Mouse (Mus musculus) embryonic facial prominence, embryonic 13.5 days (tissue): ENCODE measurements around the gene Mdfic. TPM values are rescaled to one million over a fixed set of nuclear protein-coding genes. Genes with fewer than 3 reads are reported as not detected.

Source experiments
- ATAC-seq: fragments of 200-750 bp; cut with Nextera tagmentation; 2 replicates; pipeline ENCODE4 v1.8.0; 2017; ENCODE audit warnings: low read depth; ENCODE audit not compliant: insufficient number of reproducible peaks, insufficient read depth, low FRiP score, low TSS enrichment
- H3K27ac ChIP-seq: fragments of 300-500 bp; sonication (generic); 2 replicates; pipeline ENCODE4 v1.5.1; 2015; ENCODE audit warnings: moderate library complexity, mild to moderate bottlenecking, inconsistent platforms
- H3K27me3 ChIP-seq: fragments of 300-500 bp; sonication (generic); 2 replicates; pipeline ENCODE4 v1.6.1; 2015; ENCODE audit warnings: mild to moderate bottlenecking, inconsistent platforms
- H3K36me3 ChIP-seq: fragments of 300-500 bp; sonication (generic); 2 replicates; pipeline ENCODE4 v1.6.1; 2015; ENCODE audit warnings: mild to moderate bottlenecking, inconsistent platforms
- H3K4me1 ChIP-seq: fragments of 300-500 bp; sonication (generic); 2 replicates; pipeline ENCODE4 v1.6.1; 2015; ENCODE audit warnings: inconsistent platforms
- H3K4me2 ChIP-seq: fragments of 300-500 bp; sonication (generic); 2 replicates; pipeline ENCODE4 v1.6.1; 2015; ENCODE audit warnings: moderate library complexity, mild to moderate bottlenecking, inconsistent platforms
- H3K4me3 ChIP-seq: fragments of 300-500 bp; sonication (generic); 2 replicates; pipeline ENCODE4 v1.5.1; 2015; ENCODE audit warnings: mild to moderate bottlenecking, inconsistent platforms
- H3K9ac ChIP-seq: fragments of 300-500 bp; sonication (generic); 2 replicates; pipeline ENCODE4 v1.6.1; 2015; ENCODE audit warnings: mild to moderate bottlenecking, inconsistent platforms
- H3K9me3 ChIP-seq: fragments of 300-500 bp; sonication (generic); 2 replicates; pipeline ENCODE4 v1.6.1; 2016; ENCODE audit warnings: inconsistent platforms
- WGBS: fragments of 180-500 bp; shearing (Covaris S2); methylation state at CpG from one replicate; pipeline ENCODE4 v1.1.7; 2015; ENCODE audit warnings: mixed read lengths; 5-methylcytosine and 5-hydroxymethylcytosine counted together
- polyA plus RNA-seq: library from polyadenylated mRNA; unstranded; fragments of >200 nt; fragmentation: Nextera tagmentation; extraction: Ambion mirVana; gene quantifications from 2 replicates; pipeline ENCODE4 v1.2.1, GENCODE M21; 2015

The Mdfic gene
- polyA plus RNA-seq, 1 experiment from 2014 or later: 7.1 TPM

DNA sequence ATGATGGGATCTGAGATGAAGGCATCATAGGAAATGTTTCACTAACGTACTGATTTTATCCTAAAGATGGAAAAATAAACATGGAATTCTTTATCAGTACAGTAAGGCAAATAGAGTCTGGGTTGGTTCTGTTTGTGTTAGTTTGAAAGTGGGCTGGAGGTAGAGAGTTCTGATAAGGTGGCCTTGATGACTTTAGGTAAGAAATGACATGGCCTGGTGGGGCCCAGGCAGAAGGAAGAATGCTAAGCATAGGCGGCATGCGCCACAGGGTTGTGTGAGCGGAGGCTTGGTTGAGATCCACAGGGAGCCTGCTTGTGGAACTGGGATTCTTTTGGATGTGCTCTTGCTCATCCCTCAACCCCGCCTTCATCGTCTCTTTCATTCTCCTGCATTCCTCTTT lies 40.3 kb downstream of the Mdfic start:
- H3K4me3 ChIP-seq: no peak overlapping the region
- no peaks in the 10 kb centered on the region for H3K4me1 ChIP-seq
- ATAC-seq: no peak
- no peaks in the 10 kb centered on the region for H3K27me3 ChIP-seq
- 81% methylated on average over 6 of the region's 6 CpGs for WGBS
- H3K36me3 ChIP-seq: no peaks in the 10 kb centered on the region
- H3K9ac ChIP-seq: no peak overlapping the region
- H3K9me3 ChIP-seq: no peaks in the 10 kb centered on the region
- no peak overlapping the region for H3K27ac ChIP-seq
- no peak overlapping the region for H3K4me2 ChIP-seq

GRCm38 (mm10) chr6:15764039-15764438 lies 43.6 kb downstream of the Mdfic start:
- Histone ChIP-seq H3K4me2 (no peak overlapping the region), H3K27me3 (no peaks in the 10 kb centered on the region), H3K4me1 (no peaks in the 10 kb centered on the region), H3K27ac (no peak overlapping the region), H3K9me3 (no peaks in the 10 kb centered on the region), H3K36me3 (no peaks in the 10 kb centered on the region), H3K9ac (no peak overlapping the region), H3K4me3 (no peak overlapping the region)
- no peak for ATAC-seq
- WGBS: 39% methylated on average over 7 of the region's 7 CpGs

- H3K9me3 ChIP-seq: no peaks in the 10 kb centered on the region
- H3K4me2 ChIP-seq: no peak overlapping the region
- H3K4me1 ChIP-seq: no peaks in the 10 kb centered on the region
- ATAC-seq: no peak
- H3K4me3 ChIP-seq: no peak overlapping the region
- no peak overlapping the region for H3K9ac ChIP-seq
- no peaks in the 10 kb centered on the region for H3K27me3 ChIP-seq
- H3K36me3 ChIP-seq: peaks cover 10% of the 10 kb centered on the region; the same call in 1 of the 2 replicates
- WGBS: 82% methylated on average over 6 of the region's 6 CpGs
- H3K27ac ChIP-seq: no peak overlapping the region
These were observed 47.0 kb downstream of the Mdfic start for GRCm38 (mm10) chr6:15767460-15767859.

GRCm38 (mm10) chr6:15770128-15770527 lies 49.7 kb downstream of the Mdfic start:
- H3K27ac ChIP-seq: no peak overlapping the region
- no peak for ATAC-seq
- H3K27me3 ChIP-seq: no peaks in the 10 kb centered on the region
- H3K9ac ChIP-seq: no peak overlapping the region
- no peak overlapping the region for H3K4me2 ChIP-seq
- 78% methylated on average over 8 of the region's 8 CpGs for WGBS
- H3K36me3 ChIP-seq: peaks cover 10% of the 10 kb centered on the region; the same call in 1 of the 2 replicates
- no peaks in the 10 kb centered on the region for H3K9me3 ChIP-seq
- H3K4me3 ChIP-seq: no peak overlapping the region
- H3K4me1 ChIP-seq: no peaks in the 10 kb centered on the region

- no peak for ATAC-seq
- Histone ChIP-seq H3K4me3 (no peak overlapping the region), H3K36me3 (0 out of 2 replicates have a peak, but pooled peaks cover 3% of the 10 kb centered on the region), H3K4me1 (no peaks in the 10 kb centered on the region), H3K27me3 (no peaks in the 10 kb centered on the region), H3K4me2 (no peak overlapping the region), H3K27ac (no peak overlapping the region), H3K9ac (no peak overlapping the region), H3K9me3 (no peaks in the 10 kb centered on the region)
- WGBS: 87% methylated on average over 3 of the region's 3 CpGs
These were observed 56.6 kb downstream of the Mdfic start for GRCm38 (mm10) chr6:15777070-15777469.

DNA sequence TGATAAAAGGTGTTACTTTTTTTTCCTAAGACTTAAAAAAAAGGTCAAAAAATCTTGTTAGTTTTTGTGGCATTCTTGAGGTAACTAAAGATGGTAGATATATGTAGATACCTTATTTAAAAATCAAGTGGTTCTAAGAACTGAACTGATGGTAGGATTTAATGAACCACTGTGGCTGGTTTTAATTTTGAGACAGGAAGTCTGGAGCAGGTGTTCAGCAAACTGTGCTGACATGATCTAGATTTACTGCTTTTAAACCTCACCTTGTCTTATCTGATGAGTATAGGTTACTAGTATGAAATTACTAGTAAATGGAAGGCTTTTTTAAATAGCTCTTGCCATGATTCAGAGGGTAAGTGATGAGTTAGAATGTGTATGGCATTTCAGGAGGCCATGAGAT lies 59.7 kb downstream of the Mdfic start:
- Histone ChIP-seq H3K4me1 (no peaks in the 10 kb centered on the region), H3K9me3 (no peaks in the 10 kb centered on the region), H3K27ac (no peak overlapping the region), H3K4me2 (no peak overlapping the region), H3K9ac (no peak overlapping the region), H3K27me3 (no peaks in the 10 kb centered on the region), H3K4me3 (no peak overlapping the region), H3K36me3 (0 out of 2 replicates have a peak, but pooled peaks cover 3% of the 10 kb centered on the region)
- ATAC-seq: no peak

- WGBS: 93% methylated on average over 2 of the region's 2 CpGs
- no peak overlapping the region for H3K4me3 ChIP-seq
These were observed 60.2 kb downstream of the Mdfic start for GRCm38 (mm10) chr6:15780688-15781087.

DNA sequence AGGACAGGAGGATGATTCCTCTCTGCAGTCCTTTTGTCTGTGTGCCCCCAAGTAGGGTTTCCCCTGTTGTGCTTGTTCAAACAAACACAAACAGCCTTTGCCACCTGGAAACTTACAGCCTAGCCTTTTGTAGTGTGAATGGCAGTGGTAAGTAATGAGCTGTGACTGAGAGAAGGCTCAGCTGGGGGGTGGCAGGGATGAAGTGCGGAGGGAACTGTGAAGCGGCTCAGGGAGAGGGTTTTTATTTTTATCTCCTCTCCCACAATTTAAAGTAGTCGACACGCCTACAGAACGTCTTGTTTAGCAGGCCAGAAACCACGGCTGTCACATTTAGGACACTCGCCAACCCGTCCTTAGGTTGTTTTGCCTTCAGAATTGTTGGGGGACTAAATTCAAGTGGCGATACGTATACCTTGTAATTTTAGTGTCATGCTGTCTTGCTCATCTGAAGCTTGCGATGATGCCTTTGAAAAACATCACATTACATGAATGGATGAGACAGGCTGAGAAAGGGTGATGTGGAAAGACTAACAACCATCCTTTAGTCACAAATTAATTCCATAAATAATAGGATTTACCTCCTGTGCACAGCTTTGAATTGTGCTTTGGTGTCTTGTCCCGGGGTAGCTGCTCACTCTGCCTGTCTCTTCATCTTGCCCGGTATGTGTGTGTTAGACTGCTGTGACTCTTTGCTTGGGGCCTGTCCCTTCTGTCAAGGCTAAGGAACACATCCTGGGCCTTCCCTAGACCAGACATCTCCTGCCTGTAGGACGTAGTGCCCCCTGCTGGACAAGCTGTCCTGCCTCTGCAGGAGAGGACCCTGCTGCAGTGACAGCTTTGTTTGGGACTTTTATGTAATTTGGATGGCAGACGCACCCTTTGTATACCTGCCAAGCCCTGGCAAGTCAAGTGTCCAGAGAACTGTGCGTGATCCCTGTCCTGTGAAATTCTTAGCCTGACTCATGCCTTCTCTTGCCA lies 69.4 kb downstream of the Mdfic start:
- no peak overlapping the region for H3K27ac ChIP-seq
- WGBS: 38% methylated on average over 16 of the region's 16 CpGs
- ATAC-seq: no peak

More at GRCm38 (mm10) chr6:15780688-15781087, 60.2 kb downstream of the Mdfic start:
- H3K4me1 ChIP-seq: no peaks in the 10 kb centered on the region
- H3K27me3 ChIP-seq: no peaks in the 10 kb centered on the region
- 0 out of 2 replicates have a peak, but pooled peaks cover under 1% of the 10 kb centered on the region for H3K36me3 ChIP-seq
- H3K9me3 ChIP-seq: no peaks in the 10 kb centered on the region
- no peak for ATAC-seq
- no peak overlapping the region for H3K4me2 ChIP-seq
- H3K9ac ChIP-seq: no peak overlapping the region
- H3K27ac ChIP-seq: no peak overlapping the region

GRCm38 (mm10) chr6:15792680-15793601 lies 72.5 kb downstream of the Mdfic start:
- no peak overlapping the region for H3K4me3 ChIP-seq
- H3K27me3 ChIP-seq: no peaks in the 10 kb centered on the region
- no peak overlapping the region for H3K9ac ChIP-seq
- ATAC-seq: no peak
- no peak overlapping the region for H3K27ac ChIP-seq
- no peaks in the 10 kb centered on the region for H3K9me3 ChIP-seq
- H3K36me3 ChIP-seq: no peaks in the 10 kb centered on the region
- no peak overlapping the region for H3K4me2 ChIP-seq
- peaks cover 3% of the 10 kb centered on the region; the same call in 1 of the 2 replicates for H3K4me1 ChIP-seq
- WGBS: 73% methylated on average over 12 of the region's 12 CpGs

More for the DNA sequence above, 69.4 kb downstream of the Mdfic start:
- Histone ChIP-seq H3K27me3 (no peaks in the 10 kb centered on the region), H3K4me1 (peaks cover 3% of the 10 kb centered on the region; the same call in 1 of the 2 replicates), H3K4me3 (no peak overlapping the region), H3K4me2 (no peak overlapping the region), H3K36me3 (no peaks in the 10 kb centered on the region), H3K9me3 (no peaks in the 10 kb centered on the region), H3K9ac (no peak overlapping the region)

DNA sequence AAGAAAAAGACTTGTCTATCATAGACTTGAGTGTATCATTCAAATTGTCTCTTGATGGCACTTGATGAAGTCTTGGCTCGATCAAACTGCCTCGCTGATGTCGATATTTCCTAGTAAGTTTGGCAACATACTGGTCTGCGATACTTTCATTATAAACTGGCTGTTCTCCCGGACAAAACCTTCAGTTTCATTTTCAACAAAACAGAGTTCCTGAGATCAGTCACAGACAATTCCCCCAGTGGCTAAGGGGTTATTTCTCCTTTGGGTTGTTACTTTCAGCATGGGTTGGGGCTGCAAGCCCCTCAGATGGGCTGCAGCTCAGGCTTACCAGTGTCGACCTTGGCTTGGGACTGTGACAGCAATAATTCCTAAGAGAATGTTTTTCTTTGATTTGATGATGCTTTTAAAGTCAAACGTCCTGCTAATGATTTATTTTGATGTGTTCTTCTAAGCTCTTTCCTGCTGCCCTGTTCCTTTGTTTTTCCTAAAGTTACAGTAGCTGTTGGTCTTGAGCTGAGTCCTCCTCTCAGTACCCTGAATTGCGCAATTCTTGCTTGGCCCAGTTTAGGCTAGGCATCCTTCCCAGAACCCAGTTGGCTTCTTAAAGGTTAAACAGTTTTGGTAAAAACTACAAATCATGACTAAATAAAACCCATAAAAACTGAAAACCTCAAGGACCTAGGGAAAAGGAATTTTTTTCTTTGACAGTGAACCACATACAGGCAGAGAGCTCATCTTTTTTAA lies 73.3 kb downstream of the Mdfic start:
- Histone ChIP-seq H3K27me3 (no peaks in the 10 kb centered on the region), H3K9me3 (no peaks in the 10 kb centered on the region), H3K4me1 (peaks cover 3% of the 10 kb centered on the region; the same call in 1 of the 2 replicates), H3K9ac (no peak overlapping the region), H3K4me2 (no peak overlapping the region), H3K27ac (0 out of 2 replicates have a peak overlapping the region, but pooled peaks have one; percentile 1), H3K36me3 (no peaks in the 10 kb centered on the region), H3K4me3 (no peak overlapping the region)
- ATAC-seq: no peak
- WGBS: 71% methylated on average over 8 of the region's 8 CpGs

DNA sequence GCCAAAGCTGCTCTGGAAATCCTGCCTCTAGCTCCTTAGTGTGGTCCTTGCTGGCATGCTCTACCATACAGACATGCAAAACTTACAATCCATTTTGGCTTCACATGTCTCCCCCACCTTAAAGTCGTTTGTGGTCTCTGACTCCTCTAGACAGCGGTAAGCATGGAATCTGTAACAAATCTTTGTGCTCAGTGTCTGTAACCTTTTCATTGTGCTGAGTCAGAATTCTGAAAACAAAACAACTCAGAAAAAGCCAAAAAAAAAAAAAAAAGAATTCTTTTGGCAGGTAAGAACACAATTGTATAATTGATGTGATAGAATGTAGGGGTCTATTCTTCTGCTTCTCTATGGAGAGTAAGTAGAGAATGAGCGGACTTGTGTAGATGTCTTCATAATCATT lies 74.3 kb downstream of the Mdfic start:
- Histone ChIP-seq H3K4me1 (no peaks in the 10 kb centered on the region; the same call in 1 of the 2 replicates), H3K36me3 (0 out of 2 replicates have a peak, but pooled peaks cover 5% of the 10 kb centered on the region), H3K4me2 (no peak overlapping the region), H3K9ac (no peak overlapping the region), H3K4me3 (no peak overlapping the region), H3K27ac (no peak overlapping the region), H3K27me3 (no peaks in the 10 kb centered on the region), H3K9me3 (no peaks in the 10 kb centered on the region)
- 80% methylated on average over 3 of the region's 3 CpGs for WGBS
- ATAC-seq: no peak
